Mouse (Mus musculus) MEL (cell line): ENCODE data around the gene Fcf1. TPM values are rescaled to one million over a fixed set of nuclear protein-coding genes. Genes with fewer than 3 reads are reported as not detected.

Source experiments
- DNase-seq: peaks from one replicate; pipeline ENCODE4 v3.0.0; 2011; ENCODE audit warnings: low read depth, low spot score
- H3K27ac ChIP-seq: 2 replicates; pipeline ENCODE4 v1.5.1; 2012; ENCODE audit warnings: low read depth, mild to moderate bottlenecking, control low read depth, low read length, moderate library complexity; ENCODE audit not compliant: control insufficient read depth
- H3K27me3 ChIP-seq, 2 experiments: fragments of 150-350 bp in 1 of 2; sonication (generic) in 1 of 2; 2 replicates each; pipeline ENCODE4 v1.6.1; 2012; ENCODE audit warnings: low read length in 2 of 2, mild to moderate bottlenecking in 2 of 2, improper control_type of control experiment in 1 of 2, moderate library complexity in 1 of 2; ENCODE audit not compliant: insufficient read depth in 2 of 2, control insufficient read depth in 1 of 2
- H3K36me3 ChIP-seq, 2 experiments: 2 replicates each; pipeline ENCODE4 v1.6.1; 2012 to 2014; ENCODE audit warnings: low read length in 2 of 2, improper control_type of control experiment in 1 of 2, inconsistent platforms in 1 of 2, mild to moderate bottlenecking in 1 of 2; ENCODE audit not compliant: insufficient read depth in 2 of 2, control insufficient read depth in 1 of 2
- H3K4me1 ChIP-seq, 2 experiments: fragments of 150-350 bp in 1 of 2; sonication (generic) in 1 of 2; 2 replicates each; pipeline ENCODE4 v1.6.1; 2012; ENCODE audit warnings: low read length in 2 of 2, improper control_type of control experiment in 1 of 2, mild to moderate bottlenecking in 1 of 2; ENCODE audit not compliant: insufficient read depth in 2 of 2, control insufficient read depth in 1 of 2
- H3K4me3 ChIP-seq, 2 experiments: fragments of 150-350 bp in 1 of 2; sonication (generic) in 1 of 2; 2 replicates each; pipeline ENCODE4 v1.5.1; 2012; ENCODE audit warnings: low read depth in 2 of 2, low read length in 2 of 2, mild to moderate bottlenecking in 2 of 2, moderate library complexity in 2 of 2, control low read depth in 1 of 2, improper control_type of control experiment in 1 of 2; ENCODE audit not compliant: control insufficient read depth in 1 of 2, insufficient read depth in 1 of 2
- H3K79me2 ChIP-seq: 2 replicates; pipeline ENCODE4 v1.6.1; 2012; ENCODE audit warnings: mild to moderate bottlenecking, low read length, moderate library complexity; ENCODE audit not compliant: control insufficient read depth, poor library complexity, insufficient read depth
- H3K9ac ChIP-seq: 2 replicates; pipeline ENCODE4 v1.6.1; 2012; ENCODE audit warnings: low read depth, mild to moderate bottlenecking, control low read depth, low read length, moderate library complexity; ENCODE audit not compliant: control insufficient read depth, poor library complexity, severe bottlenecking
- H3K9me3 ChIP-seq: fragments of 150-350 bp; sonication (generic); replicated peaks from 2 replicates; pipeline ENCODE4 v1.6.1; 2012; ENCODE audit warnings: mild to moderate bottlenecking, low read length, improper control_type of control experiment, moderate library complexity; ENCODE audit not compliant: insufficient read depth
- BHLHE40 ChIP-seq: IDR thresholded peaks from 2 replicates; pipeline ENCODE4 v1.6.1; 2012; ENCODE audit warnings: low read depth, mild to moderate bottlenecking, inconsistent platforms, low read length, improper control_type of control experiment, borderline replicate concordance
- CHD2 ChIP-seq: IDR thresholded peaks from 2 replicates; pipeline ENCODE4 v1.6.1; 2011; ENCODE audit warnings: low read length, improper control_type of control experiment
- ELF1 ChIP-seq: IDR thresholded peaks from 2 replicates; pipeline ENCODE4 v1.6.1; 2014; ENCODE audit warnings: low read depth, mild to moderate bottlenecking, inconsistent platforms, low read length, improper control_type of control experiment, moderate library complexity
- EP300 ChIP-seq, 2 experiments: IDR thresholded peaks; 2 replicates each; pipeline ENCODE4 v1.6.1; 2011; ENCODE audit warnings: improper control_type of control experiment in 2 of 2, low read length in 2 of 2, low read depth in 1 of 2, mild to moderate bottlenecking in 1 of 2
- ETS1 ChIP-seq: IDR thresholded peaks from 2 replicates; pipeline ENCODE4 v1.6.1; 2012; ENCODE audit warnings: low read depth, mild to moderate bottlenecking, inconsistent platforms, low read length, improper control_type of control experiment, moderate library complexity
- GATA1 ChIP-seq: IDR thresholded peaks from 2 replicates; pipeline ENCODE4 v1.6.1; 2011; ENCODE audit warnings: low read depth, low read length, improper control_type of control experiment
- HCFC1 ChIP-seq: IDR thresholded peaks from 2 replicates; pipeline ENCODE4 v1.6.1; 2012; ENCODE audit warnings: low read depth, mild to moderate bottlenecking, inconsistent platforms, low read length, improper control_type of control experiment, moderate library complexity
- MAFK ChIP-seq: IDR thresholded peaks from 2 replicates; pipeline ENCODE4 v1.6.1; 2011; ENCODE audit warnings: low read depth, mild to moderate bottlenecking, low read length, improper control_type of control experiment, borderline replicate concordance
- MAX ChIP-seq: IDR thresholded peaks from 2 replicates; pipeline ENCODE4 v1.6.1; 2011; ENCODE audit warnings: low read length, improper control_type of control experiment
- MXI1 ChIP-seq: IDR thresholded peaks from 2 replicates; pipeline ENCODE4 v1.6.1; 2011; ENCODE audit warnings: mild to moderate bottlenecking, low read depth, low read length, improper control_type of control experiment
- MYB ChIP-seq: IDR thresholded peaks from 2 replicates; pipeline ENCODE4 v1.6.1; 2011; ENCODE audit warnings: mild to moderate bottlenecking, low read depth, low read length, improper control_type of control experiment
- MYC ChIP-seq: IDR thresholded peaks from 2 replicates; pipeline ENCODE4 v1.6.1; 2011; ENCODE audit warnings: low read depth, mild to moderate bottlenecking, low read length, improper control_type of control experiment, moderate library complexity
- NELFE ChIP-seq: IDR thresholded peaks from 2 replicates; pipeline ENCODE4 v1.6.1; 2011; ENCODE audit warnings: low read depth, low read length, improper control_type of control experiment
- POLR2A ChIP-seq, 2 experiments: IDR thresholded peaks; 2 replicates each; pipeline ENCODE4 v1.6.1; 2011 to 2012; ENCODE audit warnings: low read length in 2 of 2, mild to moderate bottlenecking in 2 of 2, control low read depth in 1 of 2, improper control_type of control experiment in 1 of 2, low read depth in 1 of 2, moderate library complexity in 1 of 2; ENCODE audit not compliant: control insufficient read depth in 1 of 2, insufficient read depth in 1 of 2, poor library complexity in 1 of 2
- RCOR1 ChIP-seq: IDR thresholded peaks from 2 replicates; pipeline ENCODE4 v1.6.1; 2012; ENCODE audit warnings: low read depth, mild to moderate bottlenecking, inconsistent platforms, low read length, improper control_type of control experiment
- SIN3A ChIP-seq: IDR thresholded peaks from 2 replicates; pipeline ENCODE4 v1.6.1; 2012; ENCODE audit warnings: low read length, improper control_type of control experiment, inconsistent platforms
- TAL1 ChIP-seq: IDR thresholded peaks from 2 replicates; pipeline ENCODE4 v1.6.1; 2012; ENCODE audit warnings: mild to moderate bottlenecking, inconsistent platforms, low read length, moderate library complexity, mixed read lengths
- TBP ChIP-seq: IDR thresholded peaks from 2 replicates; pipeline ENCODE4 v1.8.0; 2011; ENCODE audit warnings: low read depth, low read length, improper control_type of control experiment
- TCF12 ChIP-seq: IDR thresholded peaks from 2 replicates; pipeline ENCODE4 v1.6.1; 2014; ENCODE audit warnings: low read depth, mild to moderate bottlenecking, inconsistent platforms, low read length, improper control_type of control experiment, moderate library complexity
- UBTF ChIP-seq: IDR thresholded peaks from 2 replicates; pipeline ENCODE4 v1.6.1; 2012; ENCODE audit warnings: low read depth, mild to moderate bottlenecking, inconsistent platforms, low read length, improper control_type of control experiment, moderate library complexity, borderline replicate concordance; ENCODE audit not compliant: insufficient read depth
- USF1 ChIP-seq: IDR thresholded peaks from 2 replicates; pipeline ENCODE4 v1.6.1; 2014; ENCODE audit warnings: low read depth, mild to moderate bottlenecking, inconsistent platforms, low read length, improper control_type of control experiment, moderate library complexity
- polyA plus RNA-seq, 2 experiments: library from polyadenylated mRNA; stranded (reverse) in 1 of 2; unstranded in 1 of 2; fragments of >175 nt in 1 of 2; fragments of >200 nt in 1 of 2; gene quantifications; 2 replicates each; pipeline versions ENCODE4 v1.2.1 to v1.2.4; 2012; ENCODE audit warnings: low replicate concordance in 2 of 2, low read depth in 1 of 2; ENCODE audit not compliant: insufficient read length in 2 of 2, insufficient read depth in 1 of 2, missing spikeins in 1 of 2
- total RNA-seq: library from RNA; depleted of rRNA; stranded (reverse); fragments of 300-350 nt; gene quantifications from 2 replicates; pipeline ENCODE4 v1.2.3, GENCODE M21; 2012

The Fcf1 gene
- total and polyA plus RNA-seq, 3 experiments, result 172 to 250 TPM; not detected in 1

- DNase-seq, result peak; percentile 90
- TF ChIP-seq USF1, result no peak
- peak; percentile 83 for TF ChIP-seq BHLHE40
- TF ChIP-seq NELFE, result peak; percentile 42; the same call in 1 of the 2 replicates
- TF ChIP-seq TCF12, result peak; percentile 97
- peak; percentile 97 for TF ChIP-seq RCOR1
- TF ChIP-seq CHD2, result no peak
- TF ChIP-seq EP300 (IDR thresholded peaks at IDR 0.05; ENCODE audit: low read depth in 1 of 2, low read length in 2 of 2), result peak; percentile 97 to 99
- peak; percentile 80 for TF ChIP-seq MAX
- TF ChIP-seq MXI1, result peak; percentile 69
- TF ChIP-seq MYB, result peak; percentile 91
- no peak; the same call in 1 of the 2 replicates for TF ChIP-seq MAFK
- peak; percentile 46; the same call in 1 of the 2 replicates for TF ChIP-seq TBP
- TF ChIP-seq MYC, result peak; percentile 90
- TF ChIP-seq ELF1, result 0 out of 2 replicates have a peak, but pooled peaks have one; percentile 44
- TF ChIP-seq UBTF, result no peak
- TF ChIP-seq HCFC1, result no peak
- TF ChIP-seq ETS1, result peak; percentile 94
- peak; percentile 95 for TF ChIP-seq TAL1
- peak; percentile 98 for TF ChIP-seq GATA1
- peak; percentile 93 for TF ChIP-seq SIN3A
- peak in 1 of 2 experiments; percentile 47; a peak in 1 of 4 replicates for TF ChIP-seq POLR2A (IDR thresholded peaks at IDR 0.05; ENCODE audit: control insufficient read depth in 1 of 2, insufficient read depth in 1 of 2, low read depth in 1 of 2, low read length in 2 of 2, poor library complexity in 1 of 2)
- TF ChIP-seq, all 39 proteins: peak for 16
- peak overlapping the region in 1 of 2 experiments; percentile 2; a peak in 1 of 4 replicates for H3K4me3 ChIP-seq
- peaks cover 12 to 39% of the 10 kb centered on the region in 2 experiments for H3K36me3 ChIP-seq
- no peaks in the 10 kb centered on the region for H3K27me3 ChIP-seq
- H3K9me3 ChIP-seq, result no peaks in the 10 kb centered on the region
- H3K4me1 ChIP-seq, result peaks cover 23 to 42% of the 10 kb centered on the region in 2 experiments
- H3K9ac ChIP-seq, result peak overlapping the region; percentile 61
- H3K27ac ChIP-seq, result peak overlapping the region; percentile 98
- H3K79me2 ChIP-seq, result no peaks in the 10 kb centered on the region
These were observed 26.4 kb upstream of the Fcf1 start for GRCm38 (mm10) chr12:84944150-84944812.
